Mouse (Mus musculus): ENCODE results near the gene Rbm43.

The Rbm43 gene

GRCm38 (mm10) chr2:51934574-51935334, at the start of gene Rbm43:
TSS of gene Rbm43 (minus strand) at chr2:51935163.
- DNase-seq = peak; percentile 83

- no peak for DNase-seq
Measured at GRCm38 (mm10) chr2:51982288-51982687, 47.3 kb upstream of the Rbm43 start.

- peak; percentile 9 for DNase-seq
Measured at GRCm38 (mm10) chr2:51981630-51982029, 46.7 kb upstream of the Rbm43 start.

- no peak for DNase-seq
Measured at GRCm38 (mm10) chr2:51973410-51973968, 38.5 kb upstream of the Rbm43 start, which contains the start of gene Nmi. TSS of gene Nmi (minus strand) at chr2:51973494.

GRCm38 (mm10) chr2:51972641-51973409, 37.9 kb upstream of the Rbm43 start:
- DNase-seq = peak; percentile 68

- DNase-seq = peak; percentile 28
Measured at GRCm38 (mm10) chr2:51972142-51972541, 37.2 kb upstream of the Rbm43 start.

GRCm38 (mm10) chr2:51970897-51971296, 35.9 kb upstream of the Rbm43 start:
- DNase-seq = no peak

- DNase-seq = no peak
Measured at GRCm38 (mm10) chr2:51967288-51967687, 32.3 kb upstream of the Rbm43 start.

GRCm38 (mm10) chr2:51953648-51954204, 18.8 kb upstream of the Rbm43 start:
- DNase-seq = no peak

- no peak for DNase-seq
Measured at GRCm38 (mm10) chr2:51950876-51951275, 15.9 kb upstream of the Rbm43 start.

- no peak for DNase-seq
Measured at GRCm38 (mm10) chr2:51948105-51948830, 13.3 kb upstream of the Rbm43 start.

- DNase-seq = no peak
Measured at GRCm38 (mm10) chr2:51945812-51946211, 10.8 kb upstream of the Rbm43 start.

GRCm38 (mm10) chr2:51941832-51942231, 6.9 kb upstream of the Rbm43 start:
- DNase-seq = peak; percentile 40

GRCm38 (mm10) chr2:51938750-51939149, 3.8 kb upstream of the Rbm43 start:
- DNase-seq = peak; percentile 54

- DNase-seq = no peak
Measured at GRCm38 (mm10) chr2:51937004-51937403, 2.0 kb upstream of the Rbm43 start.

GRCm38 (mm10) chr2:51936585-51936984, 1.6 kb upstream of the Rbm43 start:
- DNase-seq = no peak

GRCm38 (mm10) chr2:51935921-51936320, 958 bp upstream of the Rbm43 start:
- no peak for DNase-seq

GRCm38 (mm10) chr2:51933341-51934134, 1.4 kb downstream of the Rbm43 start:
- DNase-seq = peak; percentile 62

GRCm38 (mm10) chr2:51931241-51931640, 3.7 kb downstream of the Rbm43 start:
- no peak for DNase-seq

- DNase-seq = peak; percentile 59
Measured at GRCm38 (mm10) chr2:51914944-51915680, 19.9 kb downstream of the Rbm43 start.

GRCm38 (mm10) chr2:51914532-51914931, 20.4 kb downstream of the Rbm43 start:
- no peak for DNase-seq
